Mouse (Mus musculus): Measurements from ENCODE around the gene Cerk. TPM values are rescaled to one million over a fixed set of nuclear protein-coding genes. Genes with fewer than 3 reads are reported as not detected.

Gene Cerk
- polyA plus RNA-seq, 1 experiment = 16.4 TPM

GRCm38 (mm10) chr15:86089991-86090529 is 95.9 kb downstream of the Cerk start:
- DNase-seq (ENCODE audit: low read depth) = peak; percentile 60

Other genes with a start within 250 kb of the Cerk start
- gene Celsr1, start 152.4 kb downstream of the Cerk start, polyA plus RNA-seq (2012; rRNA removed) = 6.4 and 9.8 TPM in 2 replicates
- gene Gramd4, start 128.4 kb downstream of the Cerk start, polyA plus RNA-seq (2012; rRNA removed) = 42.5 and 44.3 TPM in 2 replicates
- 43.8 and 48.1 TPM in 2 replicates for gene Tbc1d22a, start 28.3 kb upstream of the Cerk start, polyA plus RNA-seq (2012; rRNA removed)